Mouse (Mus musculus) cerebellum, adult 2 months (tissue): ENCODE results near the gene Pank4.

ENCODE experiments used
- CTCF ChIP-seq: fragments of 200-500 bp; IDR thresholded peaks from 2 replicates; pipeline ENCODE4 v1.5.1; 2011; ENCODE audit warnings: low read depth, mild to moderate bottlenecking, control low read depth, low read length, moderate library complexity, borderline replicate concordance; ENCODE audit not compliant: insufficient read depth
- POLR2A ChIP-seq: fragments of 200-500 bp; IDR thresholded peaks from 2 replicates; pipeline ENCODE4 v1.6.1; 2011; ENCODE audit warnings: low read length, control low read depth, borderline replicate concordance; ENCODE audit not compliant: insufficient read depth

DNA sequence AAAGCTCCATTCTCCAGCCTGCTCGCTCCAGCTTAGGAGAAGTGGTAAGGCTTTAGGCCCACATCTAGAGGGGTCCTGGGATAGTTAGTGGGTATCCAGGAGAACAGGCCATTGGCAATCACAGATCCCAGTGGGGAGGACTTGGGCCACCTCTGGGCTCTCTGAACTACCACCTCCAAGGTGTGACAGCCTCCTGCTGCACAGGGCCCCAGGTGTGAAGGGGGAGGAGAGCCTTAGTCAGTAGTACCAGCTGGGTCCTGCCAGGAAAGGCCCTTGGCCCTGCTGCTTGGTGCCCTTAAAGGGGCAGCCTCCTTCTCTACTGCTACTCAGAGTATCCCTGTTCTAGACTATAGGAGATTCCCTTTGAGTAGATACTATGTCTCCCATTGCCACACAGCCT, 56.2 kb downstream of the Pank4 start:
- TF ChIP-seq CTCF (no peak), POLR2A (no peak)
